Mouse (Mus musculus) cerebellum, adult 2 months (tissue): ENCODE results near the gene Cbs. TPM values are rescaled to one million over a fixed set of nuclear protein-coding genes. Genes with fewer than 3 reads are reported as not detected.

Experiments
- DNase-seq, 2 experiments: peaks; one replicate each; pipeline ENCODE4 v3.0.0; 2021
- H3K27ac ChIP-seq: fragments of 200-500 bp; 2 replicates; pipeline ENCODE4 v1.5.1; 2012; ENCODE audit warnings: low read length, control low read depth, inconsistent platforms; ENCODE audit not compliant: insufficient read depth
- H3K27me3 ChIP-seq: fragments of 200-500 bp; 2 replicates; pipeline ENCODE4 v1.6.1; 2012; ENCODE audit warnings: inconsistent platforms, mild to moderate bottlenecking, low read length, moderate library complexity; ENCODE audit not compliant: control insufficient read depth, insufficient read depth
- H3K4me1 ChIP-seq: fragments of 200-500 bp; 2 replicates; pipeline ENCODE4 v1.6.1; 2011; ENCODE audit warnings: low read length; ENCODE audit not compliant: control insufficient read depth, insufficient read depth
- H3K4me3 ChIP-seq: fragments of 200-500 bp; replicated peaks from 2 replicates; pipeline ENCODE3; 2011; ENCODE audit warnings: mild to moderate bottlenecking, low read depth, low read length, control low read depth; ENCODE audit not compliant: insufficient read depth
- CTCF ChIP-seq: fragments of 200-500 bp; IDR thresholded peaks from 2 replicates; pipeline ENCODE4 v1.5.1; 2011; ENCODE audit warnings: low read depth, mild to moderate bottlenecking, control low read depth, low read length, moderate library complexity, borderline replicate concordance; ENCODE audit not compliant: insufficient read depth
- POLR2A ChIP-seq: fragments of 200-500 bp; IDR thresholded peaks from 2 replicates; pipeline ENCODE4 v1.6.1; 2011; ENCODE audit warnings: low read length, control low read depth, borderline replicate concordance; ENCODE audit not compliant: insufficient read depth
- WGBS: fragments of 180-500 bp; shearing (Covaris S2); methylation state at CpG from one replicate; pipeline ENCODE4 v1.1.7; 2018; 5-methylcytosine and 5-hydroxymethylcytosine counted together
- polyA plus RNA-seq: library from polyadenylated mRNA; depleted of rRNA; stranded (reverse); fragments of >200 nt; gene quantifications from 2 replicates; pipeline ENCODE4 v1.2.3, GENCODE M21; 2012

Cbs gene
- polyA plus RNA-seq, 1 experiment = 33.9 TPM

DNA sequence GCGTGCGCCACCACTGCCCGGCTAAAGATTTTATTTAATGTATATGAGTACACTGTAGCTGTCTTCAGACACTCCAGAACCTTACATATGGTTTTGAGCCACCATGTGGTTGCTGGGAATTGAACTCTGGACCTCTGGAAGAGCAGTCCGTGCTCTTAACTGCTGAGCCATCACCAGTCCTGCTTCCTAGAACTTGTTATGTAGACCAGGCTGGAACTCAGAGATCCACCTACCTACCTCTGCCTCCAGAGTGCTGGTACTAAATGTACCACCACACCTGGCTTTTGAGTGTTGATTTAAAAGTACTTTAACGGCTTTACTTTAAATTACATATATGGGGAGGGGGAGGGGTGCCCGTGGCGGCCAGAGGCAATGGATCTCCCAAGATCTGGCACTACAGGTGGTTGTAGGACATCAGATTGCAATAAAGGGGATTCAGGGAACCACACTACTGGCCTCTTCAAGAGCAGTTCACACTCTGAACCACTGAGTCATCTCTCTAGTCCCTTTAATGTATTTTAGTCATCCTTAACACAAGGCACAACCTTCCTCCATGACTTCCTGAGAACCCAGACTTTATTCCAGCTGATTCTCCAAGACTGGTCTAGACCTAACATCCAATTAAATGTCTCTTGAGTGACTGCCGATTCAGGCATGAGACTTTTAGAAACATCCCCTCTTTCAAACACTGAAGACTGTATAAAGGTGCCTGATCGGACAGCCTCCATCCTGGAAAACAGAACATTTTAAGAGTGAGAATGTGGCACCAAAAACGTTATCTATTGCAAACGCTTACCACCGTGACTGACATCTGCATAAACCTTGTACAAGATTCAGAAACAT is 20.3 kb upstream of the Cbs start:
- Histone ChIP-seq H3K4me3 (peak overlapping the region; percentile 73), H3K27me3 (no peaks in the 10 kb centered on the region), H3K27ac (no peak overlapping the region), H3K4me1 (peaks cover 2% of the 10 kb centered on the region; the same call in 1 of the 2 replicates)
- WGBS = 43% methylated on average over 12 of the region's 12 CpGs
- DNase-seq = no peak
- TF ChIP-seq POLR2A (no peak), CTCF (no peak)

DNA sequence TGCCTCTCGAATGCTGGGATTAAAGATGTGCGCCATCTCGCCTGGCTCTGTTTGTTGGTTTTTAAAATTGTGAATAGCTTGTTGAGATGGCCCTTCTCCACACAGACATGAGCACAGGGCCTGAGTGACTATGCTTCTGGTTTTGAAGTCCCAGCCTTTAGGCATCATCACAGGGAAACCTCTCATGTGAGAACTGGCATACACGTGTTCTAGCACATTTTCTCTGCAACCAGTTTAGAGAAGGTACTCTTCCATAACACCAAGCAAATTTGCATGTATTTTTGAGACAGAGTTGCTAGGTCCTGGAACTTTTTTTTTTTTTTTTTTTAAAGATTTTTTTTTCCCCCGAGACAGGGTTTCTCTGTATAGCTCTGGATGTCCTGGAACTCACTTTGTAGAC is 19.6 kb upstream of the Cbs start:
- TF ChIP-seq CTCF = no peak
- TF ChIP-seq POLR2A = no peak
- no peak for DNase-seq

DNA sequence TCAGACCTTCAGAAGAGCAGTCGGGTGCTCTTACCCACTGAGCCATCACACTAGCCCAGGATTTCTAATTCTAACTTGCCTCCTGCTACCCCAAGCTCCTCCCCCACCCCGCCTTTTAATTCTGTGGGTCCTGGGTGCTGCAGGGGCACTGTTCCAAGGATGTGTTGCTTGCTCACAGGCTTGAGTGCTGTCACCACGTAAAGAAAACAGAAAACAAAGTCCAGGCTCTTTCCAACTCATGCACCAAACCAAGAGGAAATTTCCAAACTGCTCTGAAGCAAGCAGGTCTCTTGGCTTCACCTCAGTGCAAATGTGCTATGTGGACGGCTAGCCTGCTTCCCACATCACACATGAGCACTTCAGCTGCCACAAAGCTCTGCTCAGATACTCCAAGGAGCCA is 18.3 kb upstream of the Cbs start:
- 46% methylated on average over 4 of the region's 4 CpGs for WGBS
- no peak for DNase-seq
- Histone ChIP-seq H3K4me1 (no peaks in the 10 kb centered on the region; the same call in 1 of the 2 replicates), H3K27ac (no peak overlapping the region), H3K4me3 (no peak overlapping the region), H3K27me3 (no peaks in the 10 kb centered on the region)
- no peak for TF ChIP-seq POLR2A
- TF ChIP-seq CTCF = no peak

More for the DNA sequence above, 19.6 kb upstream of the Cbs start:
- H3K27ac ChIP-seq = no peak overlapping the region
- 76% methylated on average over 5 of the region's 5 CpGs for WGBS
- H3K4me3 ChIP-seq = no peak overlapping the region
- H3K4me1 ChIP-seq = peaks cover under 1% of the 10 kb centered on the region; the same call in 1 of the 2 replicates
- no peaks in the 10 kb centered on the region for H3K27me3 ChIP-seq

DNA sequence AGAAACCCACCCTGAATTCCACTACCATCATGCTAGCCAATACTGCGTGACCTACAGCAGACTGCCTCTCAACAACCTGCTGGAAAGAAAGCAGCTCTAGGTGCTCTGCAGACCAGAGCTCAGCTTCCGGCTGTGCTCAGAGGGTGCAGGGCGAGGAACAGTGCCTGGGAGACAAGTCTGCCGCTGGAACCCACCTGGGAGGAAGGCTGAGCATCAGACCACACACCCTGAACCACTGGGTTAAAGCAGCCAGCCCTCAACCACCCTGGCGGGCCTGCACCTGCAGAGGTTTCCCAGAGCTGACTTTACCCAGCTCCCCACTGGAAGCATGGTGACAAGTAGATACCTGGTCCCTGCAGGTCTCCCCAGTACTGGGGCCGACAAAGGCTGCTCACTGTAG is 16.2 kb upstream of the Cbs start:
- no peak overlapping the region for H3K27ac ChIP-seq
- 85% methylated on average over 6 of the region's 6 CpGs for WGBS

DNA sequence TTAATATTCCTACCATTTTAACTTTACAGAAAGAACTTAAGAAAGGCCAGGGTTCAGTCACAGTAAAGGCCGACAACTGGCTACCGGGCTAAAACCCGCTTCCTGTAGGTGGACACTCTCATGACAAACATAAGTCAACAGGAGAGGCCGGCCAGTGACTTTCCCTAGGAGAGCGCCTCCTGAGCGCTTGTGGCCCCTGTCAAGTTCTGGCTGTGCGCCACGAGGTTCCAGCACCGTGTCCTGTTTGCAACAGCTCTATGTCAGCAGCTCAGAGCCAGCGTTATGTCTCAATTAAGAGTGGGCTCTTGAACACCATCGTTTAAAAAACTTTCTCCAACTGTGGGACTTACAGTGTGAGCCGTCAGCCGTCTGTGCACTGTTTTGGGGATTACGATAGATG is 15.1 kb upstream of the Cbs start:
- Histone ChIP-seq H3K4me1 (no peaks in the 10 kb centered on the region), H3K4me3 (no peak overlapping the region), H3K27ac (no peak overlapping the region), H3K27me3 (no peaks in the 10 kb centered on the region)
- no peak for DNase-seq
- WGBS = 55% methylated on average over 14 of the region's 14 CpGs
- TF ChIP-seq CTCF = no peak
- TF ChIP-seq POLR2A = no peak

More for the DNA sequence above, 16.2 kb upstream of the Cbs start:
- Histone ChIP-seq H3K4me3 (no peak overlapping the region), H3K27me3 (no peaks in the 10 kb centered on the region), H3K4me1 (no peaks in the 10 kb centered on the region)
- TF ChIP-seq POLR2A (no peak), CTCF (no peak)
- no peak for DNase-seq

DNA sequence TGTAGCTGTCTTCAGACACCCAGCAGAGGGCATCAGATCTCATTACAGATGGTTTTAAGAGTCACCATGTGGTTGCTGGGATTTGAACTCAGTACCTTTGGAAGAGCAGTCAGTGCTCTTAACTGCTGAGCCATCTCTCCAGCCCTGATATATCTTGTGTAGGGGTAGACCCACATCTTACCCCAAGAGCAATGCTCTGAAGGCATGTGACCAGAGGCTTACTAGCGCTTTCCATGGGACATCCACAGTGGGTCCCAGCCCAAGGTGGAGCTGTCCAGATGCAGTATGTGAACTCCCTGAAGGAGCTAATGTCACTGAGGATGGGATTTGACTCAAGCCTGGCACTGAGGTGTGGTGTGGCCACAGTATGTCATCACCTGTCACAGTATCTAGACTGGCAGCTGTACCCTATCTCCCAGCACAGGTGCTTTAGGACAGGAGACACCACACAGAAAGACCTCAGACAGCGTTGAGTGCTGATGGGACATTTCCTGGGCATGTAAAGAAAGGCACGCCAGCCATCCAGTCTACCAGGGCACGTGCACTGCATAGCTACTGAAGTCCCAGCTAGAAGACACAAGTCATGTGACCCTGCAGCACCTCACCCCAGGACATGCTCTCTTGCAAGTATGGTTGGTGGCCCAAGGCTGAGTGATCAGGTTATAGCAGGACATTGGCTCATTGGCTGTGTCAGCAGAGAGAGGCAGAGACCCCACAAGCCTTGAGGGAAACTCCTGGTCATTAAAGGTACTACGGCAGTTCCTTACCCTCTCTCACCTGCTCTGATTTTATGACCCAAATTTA is 9.4 kb upstream of the Cbs start:
- Histone ChIP-seq H3K4me3 (no peak overlapping the region), H3K27ac (no peak overlapping the region), H3K4me1 (no peaks in the 10 kb centered on the region), H3K27me3 (no peaks in the 10 kb centered on the region)
- DNase-seq = no peak
- TF ChIP-seq POLR2A = no peak
- WGBS = 96% methylated on average over 5 of the region's 5 CpGs

DNA sequence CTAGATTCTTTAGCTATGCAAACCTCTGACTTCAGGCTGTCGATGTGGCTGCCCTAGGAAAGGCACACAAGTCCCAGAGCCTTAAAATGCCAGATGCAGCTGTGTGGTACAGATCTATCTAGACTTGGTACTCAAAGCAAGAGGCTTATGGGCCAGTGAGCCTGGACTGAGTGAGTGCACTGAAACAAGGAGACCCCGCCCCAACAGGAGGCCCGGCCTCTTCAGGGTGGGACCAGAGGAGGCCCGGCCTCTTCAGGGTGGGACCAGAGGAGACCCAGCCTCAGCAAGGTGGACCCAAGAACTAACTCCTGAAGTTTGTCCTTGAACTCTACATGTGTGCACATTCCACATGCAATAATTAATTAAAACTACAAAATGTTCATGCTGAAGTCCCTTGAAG is 5.9 kb upstream of the Cbs start:
- 77% methylated on average over 4 of the region's 4 CpGs for WGBS
- H3K27ac ChIP-seq = no peak overlapping the region

More for the DNA sequence above, 5.9 kb upstream of the Cbs start:
- Histone ChIP-seq H3K27me3 (no peaks in the 10 kb centered on the region), H3K4me1 (no peaks in the 10 kb centered on the region), H3K4me3 (no peak overlapping the region)
- no peak for TF ChIP-seq CTCF
- TF ChIP-seq POLR2A = no peak
- no peak for DNase-seq
